In the genomic region with DNA sequence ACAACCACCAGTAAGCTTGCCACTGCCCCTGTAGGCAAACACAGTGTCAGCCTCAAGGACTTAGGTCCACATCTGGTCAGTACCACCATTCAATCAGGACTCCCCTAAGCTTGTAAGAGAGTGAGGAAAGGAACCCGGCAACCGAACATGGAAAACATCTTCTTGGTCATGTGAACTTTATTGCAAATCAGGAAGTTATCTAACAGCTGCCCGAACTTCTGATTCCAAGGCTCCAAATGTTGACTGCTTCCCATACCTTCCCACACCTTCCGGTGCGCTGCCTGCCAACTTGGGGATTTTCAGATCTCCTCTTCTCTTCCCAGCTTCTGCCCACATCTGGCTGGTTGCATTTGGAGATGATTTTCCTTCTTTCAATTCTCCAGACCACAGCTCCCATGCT, we compare ENCODE assay signal across 20 mouse cellular contexts. TPM values are rescaled to one million over a fixed set of nuclear protein-coding genes. Genes with fewer than 3 reads are reported as not detected.
"Had no signal": no experiment of that assay in that cellular context is flagged by ENCODE, and none has a peak within 500 bp of the region (broad histone marks: within the 10 kb centered on the region; RNA-seq: fewer than 3 reads in every experiment).

No protein-coding gene starts in this region.

- H3K36me3 ChIP-seq: kidney, embryonic 15.5 days; limb, embryonic 12.5 days; liver, embryonic 13.5 days; stomach, embryonic 15.5 days had no signal

- H3K27ac ChIP-seq: kidney, embryonic 15.5 days; left cerebral cortex, adult 2 months; limb, embryonic 12.5 days; liver, embryonic 13.5 days; stomach, embryonic 15.5 days had no signal

- H3K4me3 ChIP-seq: kidney, embryonic 15.5 days; left cerebral cortex, adult 2 months; limb, embryonic 12.5 days; liver, embryonic 13.5 days; stomach, embryonic 15.5 days had no signal

- H3K9ac ChIP-seq: kidney, embryonic 15.5 days; limb, embryonic 12.5 days; liver, embryonic 13.5 days; stomach, embryonic 15.5 days had no signal

- ATAC-seq: intestine, embryonic 16.5 days had no signal

- H3K4me1 ChIP-seq: liver, embryonic 13.5 days; stomach, embryonic 15.5 days had no signal

- H3K9me3 ChIP-seq: kidney, embryonic 15.5 days; limb, embryonic 12.5 days; liver, embryonic 13.5 days; stomach, embryonic 15.5 days had no signal

- DNase-seq: kidney, adult 2 months; kidney, postnatal 14 days; liver; liver, embryonic 13.5 days; lung, adult 18-20 months; lung, postnatal 36 days; right cerebral cortex, postnatal 14 days; thymus, adult 2 months; thymus, postnatal 25 days had no signal

- H3K4me2 ChIP-seq: kidney, embryonic 15.5 days; limb, embryonic 12.5 days; liver, embryonic 13.5 days; stomach, embryonic 15.5 days had no signal

RNA-seq across cellular contexts. Expression of a gene that starts 26.4 kb away (rescaled TPM):
- total RNA-seq: layer of hippocampus, adult 8-10 months; layer of hippocampus, postnatal 25 days; left cerebral cortex, adult 2 months; left cerebral cortex, postnatal 14 days; megakaryocyte, adult 5-6 weeks had no signal
- polyA plus RNA-seq: midbrain, embryonic 14.5 days; neural tube, embryonic 14.5 days had no signal
